8 mouse cellular contexts compared by ENCODE assay signal in the genomic region with DNA sequence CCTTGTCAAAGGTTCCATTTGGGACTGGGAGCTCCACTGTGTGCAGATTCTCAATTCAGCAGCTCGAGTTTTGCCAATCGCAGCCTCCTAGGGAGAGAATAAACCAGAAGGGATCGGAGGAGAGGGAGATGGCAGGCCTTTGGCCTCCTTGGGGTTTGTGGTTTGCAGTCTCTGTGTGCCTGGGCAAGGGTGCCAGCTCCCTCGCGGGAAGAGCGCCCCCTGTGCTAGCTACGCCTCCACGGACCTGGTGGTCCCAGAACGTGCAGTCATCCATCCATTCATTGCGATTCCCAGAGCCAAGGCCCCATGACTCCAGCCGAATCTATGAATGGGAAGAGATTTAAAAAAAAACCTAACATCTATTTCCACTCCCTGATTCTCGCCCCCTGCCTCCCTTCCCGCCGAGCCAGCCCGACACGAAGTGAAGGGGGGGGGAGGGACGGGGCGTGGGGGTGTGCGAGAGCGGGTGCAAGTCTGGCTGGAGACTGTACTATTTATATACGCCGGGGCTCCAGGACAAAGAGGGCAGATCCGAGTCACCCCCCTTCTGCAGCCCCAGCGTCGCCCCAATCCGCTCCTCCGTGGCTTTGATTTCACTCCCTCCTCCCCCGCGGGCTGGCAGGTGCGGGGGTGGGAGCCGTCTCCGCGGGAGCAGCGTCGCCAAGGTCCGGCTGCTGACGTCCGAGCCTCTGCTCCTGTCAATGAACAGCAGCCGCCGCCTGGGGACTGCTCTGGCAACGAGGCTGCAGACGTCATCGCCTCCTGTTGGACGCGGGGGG. TPM values are rescaled to one million over a fixed set of nuclear protein-coding genes. Genes with fewer than 3 reads are reported as not detected.
DNase-seq lines count a peak whose midpoint lies in the region; ATAC-seq lines count a peak whose summit lies in the region.

No protein-coding gene starts in this region.

- H3K27ac ChIP-seq in embryonic facial prominence, embryonic 15.5 days (replicated peaks) = peak overlapping the region; percentile 22; the same call in 1 of the 2 replicates
- peak overlapping the region; percentile 81 for H3K27ac ChIP-seq in heart, embryonic 10.5 days
- peak overlapping the region; percentile 18; the same call in 1 of the 2 replicates for H3K27ac ChIP-seq in kidney, embryonic 15.5 days

- WGBS in embryonic facial prominence, embryonic 15.5 days = under 1% methylated on average over 38 of the region's 45 CpGs
- 2% methylated on average over 42 of the region's 45 CpGs for WGBS in heart, embryonic 10.5 days
- WGBS in kidney, embryonic 15.5 days = under 1% methylated on average over 37 of the region's 45 CpGs

- H3K4me2 ChIP-seq in embryonic facial prominence, embryonic 15.5 days (replicated peaks) = peak overlapping the region; percentile 96
- peak overlapping the region; percentile 97 for H3K4me2 ChIP-seq in kidney, embryonic 15.5 days

- no peaks in the 10 kb centered on the region for H3K9me3 ChIP-seq in embryonic facial prominence, embryonic 15.5 days (replicated peaks)
- no peaks in the 10 kb centered on the region for H3K9me3 ChIP-seq in heart, embryonic 10.5 days
- H3K9me3 ChIP-seq in kidney, embryonic 15.5 days (replicated peaks) = no peaks in the 10 kb centered on the region

- ATAC-seq in embryonic facial prominence, embryonic 15.5 days (ENCODE audit: insufficient number of reproducible peaks, low FRiP score, low TSS enrichment, low read depth) = peak; percentile 81
- peak; percentile 88 for ATAC-seq in kidney, embryonic 15.5 days (replicated peaks; ENCODE audit: low FRiP score)

- H3K36me3 ChIP-seq in embryonic facial prominence, embryonic 15.5 days = no peaks in the 10 kb centered on the region
- H3K36me3 ChIP-seq in heart, embryonic 10.5 days = no peaks in the 10 kb centered on the region
- no peaks in the 10 kb centered on the region for H3K36me3 ChIP-seq in kidney, embryonic 15.5 days

- H3K27me3 ChIP-seq in embryonic facial prominence, embryonic 15.5 days = peaks cover 46% of the 10 kb centered on the region
- H3K27me3 ChIP-seq in heart, embryonic 10.5 days (ENCODE audit: insufficient read depth, poor library complexity, severe bottlenecking) = peaks cover 87% of the 10 kb centered on the region
- H3K27me3 ChIP-seq in kidney, embryonic 15.5 days = peaks cover 63% of the 10 kb centered on the region

- peak; percentile 80 for DNase-seq in layer of hippocampus, adult 11-12 months (ENCODE audit: low spot score)
- DNase-seq in layer of hippocampus, adult 9-10 months (ENCODE audit: low spot score) = no peak
- DNase-seq in heart, embryonic 10.5 days (ENCODE audit: low spot score) = peak; percentile 91
- DNase-seq in liver = peak; percentile 46
- DNase-seq in neural tube, embryonic 10.5 days (ENCODE audit: extremely low spot score, low spot score) = peak; percentile 68
- peak; percentile 51 for DNase-seq in thymus, postnatal 14 days

- peak overlapping the region; percentile 52 for H3K4me3 ChIP-seq in embryonic facial prominence, embryonic 15.5 days (replicated peaks)
- peak overlapping the region; percentile 65 for H3K4me3 ChIP-seq in heart, embryonic 10.5 days
- peak overlapping the region; percentile 53 for H3K4me3 ChIP-seq in kidney, embryonic 15.5 days (replicated peaks)

- H3K9ac ChIP-seq in embryonic facial prominence, embryonic 15.5 days = peak overlapping the region; percentile 21; the same call in 1 of the 2 replicates
- H3K9ac ChIP-seq in kidney, embryonic 15.5 days = peak overlapping the region; percentile 41

- H3K4me1 ChIP-seq in embryonic facial prominence, embryonic 15.5 days = peaks cover 18% of the 10 kb centered on the region
- H3K4me1 ChIP-seq in heart, embryonic 10.5 days = peaks cover 25% of the 10 kb centered on the region
- peaks cover 26% of the 10 kb centered on the region for H3K4me1 ChIP-seq in kidney, embryonic 15.5 days

RNA-seq across cellular contexts. Expression of a gene that starts 0.6 kb away (rescaled TPM):
- 3.0 and 3.9 TPM in 2 replicates for polyA plus RNA-seq in embryonic facial prominence, embryonic 15.5 days (2015; fragmentation: Nextera tagmentation; extraction: Ambion mirVana)
- 2.8 and 3.5 TPM in 2 replicates for polyA plus RNA-seq in heart, embryonic 10.5 days (2016; fragmentation: Nextera tagmentation; extraction: Ambion mirVana)
- 2.2 and 2.3 TPM in 2 replicates for polyA plus RNA-seq in kidney, embryonic 15.5 days (2015; fragmentation: Nextera tagmentation; extraction: Ambion mirVana)

RNA-seq across cellular contexts. Expression of a gene that starts 42.2 kb away (rescaled TPM):
- polyA plus RNA-seq in embryonic facial prominence, embryonic 15.5 days (2015; fragmentation: Nextera tagmentation; extraction: Ambion mirVana) = 0.25 TPM in 1 of 2 replicates, not detected in the other
- not detected in 2 replicates for polyA plus RNA-seq in heart, embryonic 10.5 days (2016; fragmentation: Nextera tagmentation; extraction: Ambion mirVana)
- polyA plus RNA-seq in kidney, embryonic 15.5 days (2015; fragmentation: Nextera tagmentation; extraction: Ambion mirVana) = not detected in 2 replicates

Comparison
In these comparisons a context has a peak if more than half of its experiments do, and no peak if none do; other contexts are left out.
1. H3K27ac ChIP-seq: peak in every context shown above with its lines; median percentile 81 in heart, embryonic 10.5 days; 22 in embryonic facial prominence, embryonic 15.5 days; 18 in kidney, embryonic 15.5 days.